Mouse (Mus musculus) midbrain, embryonic 12.5 days (tissue): ENCODE results near the gene 1700029I15Rik. TPM values are rescaled to one million over a fixed set of nuclear protein-coding genes. Genes with fewer than 3 reads are reported as not detected.

ENCODE experiments used
- ATAC-seq: fragments of 200-750 bp; cut with Nextera tagmentation; 2 replicates; pipeline ENCODE4 v1.8.0; 2017; ENCODE audit warnings: low read depth, moderate TSS enrichment, moderate library complexity; ENCODE audit not compliant: low FRiP score
- H3K27ac ChIP-seq: fragments of 300-500 bp; sonication (generic); replicated peaks from 2 replicates; pipeline ENCODE4 v1.5.1; 2016; ENCODE audit warnings: mild to moderate bottlenecking
- H3K27me3 ChIP-seq: fragments of 300-500 bp; sonication (generic); 2 replicates; pipeline ENCODE4 v1.6.1; 2016; ENCODE audit warnings: mild to moderate bottlenecking
- H3K36me3 ChIP-seq: fragments of 300-500 bp; sonication (generic); 2 replicates; pipeline ENCODE4 v1.6.1; 2016
- H3K4me1 ChIP-seq: fragments of 300-500 bp; sonication (generic); 2 replicates; pipeline ENCODE4 v1.6.1; 2016
- H3K4me2 ChIP-seq: fragments of 300-500 bp; sonication (generic); replicated peaks from 2 replicates; pipeline ENCODE4 v1.6.1; 2016; ENCODE audit warnings: mild to moderate bottlenecking, moderate library complexity
- H3K4me3 ChIP-seq: fragments of 300-500 bp; sonication (generic); 2 replicates; pipeline ENCODE4 v1.5.1; 2016; ENCODE audit warnings: mild to moderate bottlenecking
- H3K9ac ChIP-seq: fragments of 300-500 bp; sonication (generic); replicated peaks from 2 replicates; pipeline ENCODE4 v1.6.1; 2016; ENCODE audit warnings: mild to moderate bottlenecking, moderate library complexity
- H3K9me3 ChIP-seq: fragments of 300-500 bp; sonication (generic); 2 replicates; pipeline ENCODE4 v1.6.1; 2016; ENCODE audit warnings: mild to moderate bottlenecking
- WGBS: fragments of 180-500 bp; shearing (Covaris S2); methylation state at CpG from one replicate; pipeline ENCODE4 v1.1.7; 2016; 5-methylcytosine and 5-hydroxymethylcytosine counted together
- polyA plus RNA-seq: library from polyadenylated mRNA; unstranded; fragments of >200 nt; fragmentation: Nextera tagmentation; extraction: Ambion mirVana; gene quantifications from 2 replicates; pipeline ENCODE4 v1.2.1, GENCODE M21; 2016

The 1700029I15Rik gene
- polyA plus RNA-seq, 1 experiment from 2014 or later = 7.4 TPM

GRCm38 (mm10) chr2:92375099-92375623, 7.2 kb upstream of the 1700029I15Rik start:
- Histone ChIP-seq H3K9ac (peak overlapping the region; percentile 74), H3K4me1 (peaks cover 55% of the 10 kb centered on the region), H3K4me3 (peak overlapping the region; percentile 75), H3K9me3 (no peaks in the 10 kb centered on the region), H3K36me3 (peaks cover 28% of the 10 kb centered on the region), H3K27me3 (peaks cover 12% of the 10 kb centered on the region), H3K27ac (peak overlapping the region; percentile 83), H3K4me2 (peak overlapping the region; percentile 95)
- WGBS = under 1% methylated on average over 29 of the region's 29 CpGs
- ATAC-seq = peak; percentile 91

- H3K9me3 ChIP-seq = no peaks in the 10 kb centered on the region
- H3K9ac ChIP-seq = peak overlapping the region; percentile 74
- H3K36me3 ChIP-seq = peaks cover 34% of the 10 kb centered on the region
- peak overlapping the region; percentile 75 for H3K4me3 ChIP-seq
- H3K4me1 ChIP-seq = peaks cover 48% of the 10 kb centered on the region
- peak overlapping the region; percentile 83 for H3K27ac ChIP-seq
- peaks cover 6% of the 10 kb centered on the region for H3K27me3 ChIP-seq
- ATAC-seq = no peak
- peak overlapping the region; percentile 95 for H3K4me2 ChIP-seq
- WGBS = 12% methylated on average over 10 of the region's 10 CpGs
Observed at GRCm38 (mm10) chr2:92375788-92376187, 6.5 kb upstream of the 1700029I15Rik start.

DNA sequence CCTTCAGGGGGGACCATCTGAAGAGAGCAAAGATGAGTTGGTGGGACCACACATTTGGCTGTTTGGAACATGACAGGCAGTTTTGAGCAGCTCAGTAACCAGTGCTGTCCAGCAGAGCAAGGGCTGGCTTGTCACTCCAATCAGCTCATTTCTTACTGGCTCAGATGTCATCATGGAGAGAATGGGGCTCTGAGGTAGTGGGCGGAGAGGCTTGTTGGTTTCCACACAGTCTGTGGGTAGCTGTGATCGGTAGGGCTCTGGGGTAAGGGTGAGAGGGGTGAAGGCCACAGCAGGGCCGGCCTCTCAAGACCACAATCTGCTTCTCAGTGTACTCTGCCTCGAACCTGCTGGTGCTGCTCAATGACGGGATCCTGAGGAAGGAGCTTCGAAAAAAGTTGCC, 6.0 kb upstream of the 1700029I15Rik start:
- H3K36me3 ChIP-seq = peaks cover 39% of the 10 kb centered on the region
- H3K4me3 ChIP-seq = peak overlapping the region; percentile 75
- H3K4me1 ChIP-seq = peaks cover 43% of the 10 kb centered on the region
- no peaks in the 10 kb centered on the region for H3K9me3 ChIP-seq
- ATAC-seq = no peak
- peak overlapping the region; percentile 95 for H3K4me2 ChIP-seq
- H3K27me3 ChIP-seq = 0 out of 2 replicates have a peak, but pooled peaks cover under 1% of the 10 kb centered on the region
- no peak overlapping the region for H3K27ac ChIP-seq
- H3K9ac ChIP-seq = peak overlapping the region; percentile 74
- WGBS = 94% methylated on average over 6 of the region's 6 CpGs

GRCm38 (mm10) chr2:92377320-92377719, 5.0 kb upstream of the 1700029I15Rik start:
- Histone ChIP-seq H3K4me3 (no peak overlapping the region), H3K4me2 (no peak overlapping the region), H3K9me3 (no peaks in the 10 kb centered on the region), H3K9ac (no peak overlapping the region), H3K27me3 (no peaks in the 10 kb centered on the region), H3K36me3 (peaks cover 50% of the 10 kb centered on the region), H3K4me1 (peaks cover 33% of the 10 kb centered on the region), H3K27ac (no peak overlapping the region)
- no peak for ATAC-seq
- 88% methylated on average over 7 of the region's 7 CpGs for WGBS

GRCm38 (mm10) chr2:92379783-92380494, 2.4 kb upstream of the 1700029I15Rik start:
- no peak overlapping the region for H3K27ac ChIP-seq
- no peaks in the 10 kb centered on the region for H3K9me3 ChIP-seq
- H3K9ac ChIP-seq = no peak overlapping the region
- H3K4me1 ChIP-seq = peaks cover 11% of the 10 kb centered on the region
- H3K4me3 ChIP-seq = no peak overlapping the region
- H3K27me3 ChIP-seq = no peaks in the 10 kb centered on the region
- ATAC-seq = no peak
- peaks cover 76% of the 10 kb centered on the region for H3K36me3 ChIP-seq
- 85% methylated on average over 17 of the region's 17 CpGs for WGBS
- no peak overlapping the region for H3K4me2 ChIP-seq

DNA sequence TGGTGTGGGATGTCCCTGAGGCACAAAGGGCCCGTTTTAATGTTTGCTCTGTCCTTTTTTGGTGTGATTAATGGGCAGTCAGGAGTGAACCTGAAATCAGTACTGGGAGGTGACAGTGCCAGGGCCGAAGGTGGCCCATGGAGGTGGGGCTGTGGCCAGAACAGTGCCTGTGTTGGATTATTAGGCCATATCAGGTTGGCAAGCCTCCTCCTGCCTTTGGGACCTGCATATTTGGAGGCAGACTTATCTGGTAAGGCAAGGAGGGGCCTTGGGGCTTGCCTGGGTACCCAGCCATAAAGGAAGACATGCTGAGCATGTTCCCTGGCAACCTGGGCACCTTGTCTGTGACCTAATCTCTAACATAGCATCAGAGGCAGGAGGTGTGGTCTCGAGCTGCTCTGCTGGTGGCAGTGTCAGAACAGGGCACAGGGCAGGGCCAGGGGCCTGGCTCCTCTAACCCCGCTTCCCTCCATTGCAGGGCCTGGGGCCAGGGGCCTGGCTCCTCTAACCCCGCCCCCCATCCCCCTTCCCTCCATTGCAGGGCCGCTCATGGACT, 1.8 kb upstream of the 1700029I15Rik start:
- peaks cover 82% of the 10 kb centered on the region for H3K36me3 ChIP-seq
- no peak overlapping the region for H3K4me3 ChIP-seq
- H3K4me2 ChIP-seq = no peak overlapping the region
- no peak for ATAC-seq
- H3K27ac ChIP-seq = no peak overlapping the region
- H3K9ac ChIP-seq = no peak overlapping the region
- WGBS = 77% methylated on average over 6 of the region's 6 CpGs
- no peaks in the 10 kb centered on the region for H3K9me3 ChIP-seq
- no peaks in the 10 kb centered on the region for H3K27me3 ChIP-seq
- H3K4me1 ChIP-seq = peaks cover 10% of the 10 kb centered on the region

DNA sequence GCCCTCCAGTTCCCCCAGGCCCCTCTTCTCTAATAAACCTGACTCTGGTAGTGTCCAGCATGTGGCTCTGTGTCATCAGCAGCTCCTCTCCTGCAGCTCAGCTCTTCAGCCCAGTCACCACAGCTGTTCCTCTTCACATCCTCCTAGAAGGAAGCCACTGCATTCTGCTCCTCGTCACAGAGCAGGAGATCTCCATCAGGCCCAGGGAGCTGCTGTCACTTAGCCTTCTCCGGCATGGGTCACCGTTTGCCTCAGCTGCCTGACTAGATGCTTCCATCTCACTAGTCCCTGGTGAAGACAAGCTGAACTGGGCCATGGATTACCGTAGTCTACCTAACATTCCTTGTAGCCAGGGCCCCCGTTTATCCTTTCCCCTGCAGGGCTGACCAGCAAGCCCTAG, 1.2 kb upstream of the 1700029I15Rik start:
- Histone ChIP-seq H3K27ac (0 out of 2 replicates have a peak overlapping the region, but pooled peaks have one; percentile 10), H3K9ac (no peak overlapping the region), H3K27me3 (no peaks in the 10 kb centered on the region), H3K4me1 (peaks cover 4% of the 10 kb centered on the region), H3K36me3 (peaks cover 88% of the 10 kb centered on the region), H3K4me2 (no peak overlapping the region), H3K4me3 (no peak overlapping the region), H3K9me3 (no peaks in the 10 kb centered on the region)
- no peak for ATAC-seq
- WGBS = 84% methylated on average over 5 of the region's 5 CpGs

GRCm38 (mm10) chr2:92382759-92383158, 421 bp downstream of the 1700029I15Rik start:
- no peak overlapping the region for H3K4me2 ChIP-seq
- no peaks in the 10 kb centered on the region for H3K27me3 ChIP-seq
- H3K9ac ChIP-seq = no peak overlapping the region
- H3K36me3 ChIP-seq = peaks cover 96% of the 10 kb centered on the region
- peaks cover 5% of the 10 kb centered on the region for H3K4me1 ChIP-seq
- no peak overlapping the region for H3K27ac ChIP-seq
- no peaks in the 10 kb centered on the region for H3K9me3 ChIP-seq
- ATAC-seq = no peak
- 86% methylated on average over 4 of the region's 4 CpGs for WGBS
- no peak overlapping the region for H3K4me3 ChIP-seq

DNA sequence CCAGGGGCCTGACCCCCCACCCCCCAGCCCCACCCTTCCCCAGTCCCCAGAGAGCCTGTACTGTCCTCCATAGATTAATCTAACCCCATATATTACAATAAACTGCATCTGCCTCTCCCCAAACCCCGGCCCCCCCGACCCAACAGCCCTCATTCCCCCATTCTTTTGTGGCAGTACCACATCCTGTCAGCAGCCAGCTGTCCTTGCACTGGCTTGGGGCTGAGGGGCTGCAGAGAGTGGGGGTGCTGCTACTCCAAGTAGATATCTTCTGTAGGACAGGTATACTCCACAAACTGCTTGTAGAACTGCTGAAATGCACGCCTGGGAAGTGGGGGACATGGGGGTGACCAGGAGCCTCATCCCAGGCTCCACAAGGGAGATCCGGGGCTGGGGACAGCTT, 1.8 kb downstream of the 1700029I15Rik start:
- Histone ChIP-seq H3K4me2 (no peak overlapping the region), H3K9me3 (no peaks in the 10 kb centered on the region), H3K9ac (no peak overlapping the region), H3K4me1 (peaks cover 14% of the 10 kb centered on the region), H3K36me3 (peaks cover 83% of the 10 kb centered on the region), H3K27me3 (no peaks in the 10 kb centered on the region), H3K4me3 (no peak overlapping the region), H3K27ac (no peak overlapping the region)
- WGBS = 68% methylated on average over 4 of the region's 4 CpGs
- no peak for ATAC-seq

DNA sequence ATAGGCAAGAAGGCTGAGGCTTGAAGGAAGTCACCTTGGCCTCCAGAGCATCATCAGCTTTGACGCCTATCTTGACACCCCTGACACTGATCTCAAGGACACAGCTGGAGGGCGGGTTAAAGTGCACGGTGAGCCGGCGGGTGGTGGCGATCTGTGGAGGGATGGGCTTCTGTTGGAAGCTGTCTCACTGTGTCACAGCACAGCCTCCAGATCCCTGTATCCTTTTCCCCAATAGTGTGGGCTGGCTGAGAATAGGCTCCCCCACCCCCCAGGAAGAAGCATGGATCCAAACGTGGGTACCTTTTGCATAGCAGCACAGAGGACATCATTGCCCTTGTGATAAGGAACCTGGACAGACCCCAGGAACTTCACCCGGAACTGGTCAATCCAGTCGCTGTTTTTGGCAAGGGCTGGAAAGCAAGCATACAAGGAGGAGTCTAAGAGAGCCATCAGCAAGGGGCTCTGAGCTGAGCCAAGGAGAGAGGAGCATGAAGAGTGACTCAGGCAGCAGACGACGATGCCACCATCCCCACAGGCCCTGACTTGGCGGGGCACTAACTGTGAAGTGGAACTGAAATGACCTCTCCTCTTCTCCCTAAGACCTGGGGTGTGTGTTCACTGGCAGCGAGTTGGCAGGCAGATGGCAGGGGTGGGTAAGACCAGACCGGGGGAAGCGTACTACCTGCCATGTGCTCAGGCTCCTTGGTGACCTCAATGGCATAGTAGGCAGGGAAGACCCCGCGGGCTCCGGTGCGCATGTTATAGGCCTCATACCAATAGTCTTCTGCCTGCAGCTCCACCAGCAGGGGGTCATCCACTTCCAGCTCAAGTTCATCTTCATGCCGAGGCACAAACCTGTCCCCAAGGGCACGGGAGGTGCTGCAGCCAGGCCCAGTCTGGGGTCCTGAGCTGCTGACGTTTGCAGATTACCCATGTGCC, 3.0 kb downstream of the 1700029I15Rik start:
- 85% methylated on average over 22 of the region's 22 CpGs for WGBS

GRCm38 (mm10) chr2:92386821-92387570, 4.7 kb downstream of the 1700029I15Rik start:
- peaks cover 40% of the 10 kb centered on the region for H3K4me1 ChIP-seq
- no peak for ATAC-seq
- H3K27me3 ChIP-seq = no peaks in the 10 kb centered on the region
- no peak overlapping the region for H3K27ac ChIP-seq
- no peak overlapping the region; the same call in 1 of the 2 replicates for H3K9ac ChIP-seq
- H3K4me2 ChIP-seq = no peak overlapping the region
- whole genome bisulfite sequencing = 89% methylated on average over 30 of the region's 30 CpGs
- peaks cover 54% of the 10 kb centered on the region for H3K36me3 ChIP-seq
- H3K9me3 ChIP-seq = no peaks in the 10 kb centered on the region
- no peak overlapping the region for H3K4me3 ChIP-seq

More for the DNA sequence above, 3.0 kb downstream of the 1700029I15Rik start:
- Histone ChIP-seq H3K4me2 (no peak overlapping the region), H3K9me3 (no peaks in the 10 kb centered on the region), H3K36me3 (peaks cover 70% of the 10 kb centered on the region), H3K4me1 (peaks cover 23% of the 10 kb centered on the region), H3K27me3 (no peaks in the 10 kb centered on the region), H3K9ac (no peak overlapping the region), H3K27ac (no peak overlapping the region), H3K4me3 (no peak overlapping the region)
- no peak for ATAC-seq
